Mouse (Mus musculus): ENCODE results near the gene Bcor. TPM values are rescaled to one million over a fixed set of nuclear protein-coding genes. Genes with fewer than 3 reads are reported as not detected.

The Bcor gene
- polyA plus RNA-seq (2012; ENCODE audit: insufficient read depth, insufficient read length, missing spikeins): 6.7 and 7.2 TPM in 2 replicates

GRCm38 (mm10) chrX:12159981-12160656 is at the start of gene Bcor:
Gene Bcor, minus strand, starts transcription at chrX:12160355.
- Histone ChIP-seq H3K4me3 (ENCODE audit: insufficient read depth, low read depth, low read length) (peak within 1 kb of the TSS; percentile 69), H3K27ac (replicated peaks; ENCODE audit: low read depth, low read length) (peak within 1 kb of the TSS; percentile 95), H3K4me1 (ENCODE audit: control insufficient read depth, insufficient read depth, insufficient read length, low read length) (peaks cover 2% of the 10 kb centered on the region; the same call in 1 of the 2 replicates)

- Histone ChIP-seq H3K27ac (replicated peaks; ENCODE audit: low read depth, low read length) (no peak overlapping the region), H3K4me3 (ENCODE audit: insufficient read depth, low read depth, low read length) (no peak overlapping the region)
Measured at GRCm38 (mm10) chrX:12202951-12203350, 42.8 kb upstream of the Bcor start.

GRCm38 (mm10) chrX:12201111-12201510 is 41.0 kb upstream of the Bcor start:
- no peak overlapping the region for H3K27ac ChIP-seq (replicated peaks; ENCODE audit: low read depth, low read length)
- no peaks in the 10 kb centered on the region for H3K4me1 ChIP-seq (ENCODE audit: control insufficient read depth, insufficient read depth, insufficient read length, low read length)
- H3K4me3 ChIP-seq (ENCODE audit: insufficient read depth, low read depth, low read length): no peak overlapping the region

More at GRCm38 (mm10) chrX:12202951-12203350, 42.8 kb upstream of the Bcor start:
- no peaks in the 10 kb centered on the region for H3K4me1 ChIP-seq (ENCODE audit: control insufficient read depth, insufficient read depth, insufficient read length, low read length)

DNA sequence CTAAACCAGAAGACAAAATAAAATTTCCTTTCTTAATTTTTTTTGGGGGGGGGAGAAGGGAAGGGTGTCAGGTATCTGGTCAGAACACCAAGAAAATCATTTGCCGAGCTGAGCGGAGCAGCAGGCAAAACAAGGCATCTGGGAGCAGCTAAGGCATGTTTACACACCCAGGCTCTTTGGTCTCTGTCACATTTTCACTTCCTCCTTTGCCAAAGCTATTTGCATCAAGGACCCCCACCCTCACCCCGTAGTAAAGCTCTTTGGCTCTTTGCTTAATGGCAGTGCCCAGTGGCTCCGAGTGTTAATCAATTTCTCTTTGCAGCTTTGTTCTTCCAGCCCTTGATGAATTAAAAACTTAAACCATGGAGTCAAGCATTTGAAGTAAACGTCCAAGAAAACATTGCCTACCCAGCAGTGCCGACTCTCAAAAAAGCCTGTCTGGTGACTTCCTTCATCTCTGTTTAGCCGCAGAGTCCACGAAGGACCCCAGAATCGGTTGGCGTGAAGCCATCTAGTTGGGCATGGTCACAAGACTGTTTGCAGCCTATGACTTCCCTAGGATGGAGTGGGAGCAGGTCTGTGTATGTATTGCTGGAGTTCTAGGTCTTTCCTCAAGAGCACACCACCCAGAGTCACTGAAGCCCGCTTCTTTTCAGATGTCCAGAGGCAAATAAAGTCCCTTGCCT is 35.2 kb upstream of the Bcor start:
- Histone ChIP-seq H3K4me1 (ENCODE audit: control insufficient read depth, insufficient read depth, insufficient read length, low read length) (no peaks in the 10 kb centered on the region), H3K27ac (replicated peaks; ENCODE audit: low read depth, low read length) (no peak overlapping the region), H3K4me3 (ENCODE audit: insufficient read depth, low read depth, low read length) (no peak overlapping the region)

DNA sequence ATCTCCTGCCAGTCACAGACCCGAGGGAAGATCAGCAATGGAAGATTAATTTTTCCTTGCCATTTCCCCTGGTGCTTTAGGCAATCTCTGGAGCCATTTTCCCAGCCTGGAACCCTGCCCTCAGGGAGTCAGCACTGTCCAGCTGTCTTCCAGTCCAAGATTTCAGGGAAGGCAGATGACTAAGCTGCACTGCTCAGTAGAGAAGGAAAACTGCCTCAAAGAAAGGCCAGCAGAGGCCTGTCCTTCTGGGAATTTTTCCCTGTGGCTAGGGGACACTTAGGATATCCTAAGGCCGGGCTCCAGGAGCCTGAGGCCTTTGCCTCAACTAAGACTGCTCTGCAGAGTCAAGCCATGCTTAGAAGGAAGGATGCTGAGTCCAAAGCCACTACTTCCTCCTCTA is 32.2 kb upstream of the Bcor start:
- H3K4me1 ChIP-seq (ENCODE audit: control insufficient read depth, insufficient read depth, insufficient read length, low read length): no peaks in the 10 kb centered on the region
- H3K4me3 ChIP-seq (ENCODE audit: insufficient read depth, low read depth, low read length): no peak overlapping the region
- no peak overlapping the region for H3K27ac ChIP-seq (replicated peaks; ENCODE audit: low read depth, low read length)

- Histone ChIP-seq H3K4me3 (ENCODE audit: insufficient read depth, low read depth, low read length) (no peak overlapping the region), H3K4me1 (ENCODE audit: control insufficient read depth, insufficient read depth, insufficient read length, low read length) (no peaks in the 10 kb centered on the region), H3K27ac (replicated peaks; ENCODE audit: low read depth, low read length) (no peak overlapping the region)
Measured at GRCm38 (mm10) chrX:12189511-12189910, 29.4 kb upstream of the Bcor start.

DNA sequence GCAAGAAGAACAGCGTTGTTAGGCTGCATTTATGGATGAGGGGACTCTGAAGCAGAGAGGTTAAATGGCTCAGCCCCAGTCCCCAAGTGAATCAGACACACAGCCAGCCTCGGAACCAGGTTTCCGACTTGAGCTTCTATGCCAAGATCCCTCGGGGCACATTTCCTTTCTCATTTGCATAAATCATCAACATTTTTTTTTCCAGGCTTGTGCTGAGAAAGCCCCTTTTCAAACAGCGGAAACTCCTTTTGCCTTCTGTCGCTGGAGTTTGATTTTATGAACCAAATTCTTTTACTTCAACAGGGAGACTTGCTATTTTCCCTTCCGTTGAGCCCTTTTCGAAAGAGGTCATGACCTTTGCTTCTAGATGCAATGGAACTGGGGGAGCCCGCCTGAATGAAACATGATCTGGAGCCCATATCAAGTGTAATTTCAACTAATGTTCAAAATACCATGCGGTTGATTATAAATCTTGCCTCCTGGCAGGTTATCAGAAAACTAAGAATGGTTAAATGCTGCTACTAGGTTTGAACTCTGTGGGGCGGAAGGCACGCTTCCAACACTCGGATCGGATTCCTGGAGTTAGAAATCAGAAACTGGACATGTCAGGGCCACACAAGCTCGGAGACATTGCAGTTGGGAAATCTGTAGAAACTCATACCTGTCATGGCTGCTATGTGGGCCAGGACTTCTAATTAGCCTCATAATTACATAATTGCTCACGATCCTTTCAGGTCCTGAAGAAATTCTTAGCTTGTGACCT is 15.2 kb upstream of the Bcor start:
- peak overlapping the region; percentile 25; the same call in 1 of the 2 replicates for H3K4me3 ChIP-seq (ENCODE audit: insufficient read depth, low read depth, low read length)
- H3K27ac ChIP-seq (replicated peaks; ENCODE audit: low read depth, low read length): no peak overlapping the region
- H3K4me1 ChIP-seq (ENCODE audit: control insufficient read depth, insufficient read depth, insufficient read length, low read length): peaks cover 2% of the 10 kb centered on the region; the same call in 1 of the 2 replicates

- no peak overlapping the region for H3K4me3 ChIP-seq (ENCODE audit: insufficient read depth, low read depth, low read length)
Measured at GRCm38 (mm10) chrX:12170128-12170527, 10.0 kb upstream of the Bcor start.

DNA sequence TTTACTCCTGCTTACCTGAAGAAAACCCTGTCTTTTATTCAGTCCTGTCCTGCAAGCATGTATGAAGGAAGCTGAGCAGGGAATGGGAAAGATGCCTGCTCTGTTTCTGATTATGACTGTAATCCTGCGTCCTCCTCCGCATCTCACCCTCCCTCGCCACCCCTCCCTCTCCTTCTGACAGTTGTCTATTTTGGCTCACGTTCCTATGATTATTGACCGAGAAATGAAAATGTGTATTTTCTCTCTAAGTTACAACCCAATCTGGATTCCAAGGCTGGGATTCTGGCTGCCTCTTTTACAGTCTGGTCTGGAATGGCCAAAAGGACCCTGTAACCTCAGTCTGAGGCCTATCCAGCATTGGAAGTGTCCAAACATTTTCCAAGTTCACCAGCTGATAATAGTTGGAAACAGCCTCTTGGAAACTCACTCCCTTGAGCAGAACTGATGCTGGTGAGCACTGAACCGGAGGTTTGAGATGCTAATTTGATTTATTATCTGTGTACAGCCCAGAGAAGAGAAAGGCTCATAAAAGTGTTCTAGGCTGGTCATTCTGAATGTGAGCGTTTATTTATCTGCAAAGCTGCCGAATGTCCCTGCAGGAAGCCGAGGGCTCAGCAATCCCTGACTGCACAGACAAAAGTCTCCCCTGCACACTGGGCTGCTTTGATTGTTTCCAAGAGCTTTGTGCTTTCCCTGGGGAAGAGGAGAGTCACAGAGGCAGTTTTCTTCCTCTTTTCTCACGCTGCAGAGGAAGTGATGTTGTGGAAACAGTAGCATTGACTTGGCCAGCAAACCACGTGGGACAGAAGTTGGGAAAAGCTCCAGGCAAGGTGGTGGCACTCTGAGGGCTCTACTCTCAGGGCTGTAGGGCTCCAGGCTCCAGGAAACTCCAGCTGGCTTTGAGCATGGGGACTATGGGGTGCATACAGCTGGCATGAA is 4.7 kb upstream of the Bcor start:
- H3K4me3 ChIP-seq (ENCODE audit: insufficient read depth, low read depth, low read length): no peak overlapping the region
- peak overlapping the region; percentile 76 for H3K27ac ChIP-seq (replicated peaks; ENCODE audit: low read depth, low read length)
- H3K4me1 ChIP-seq (ENCODE audit: control insufficient read depth, insufficient read depth, insufficient read length, low read length): 0 out of 2 replicates have a peak, but pooled peaks cover 3% of the 10 kb centered on the region

More at GRCm38 (mm10) chrX:12170128-12170527, 10.0 kb upstream of the Bcor start:
- peaks cover 4% of the 10 kb centered on the region; the same call in 1 of the 2 replicates for H3K4me1 ChIP-seq (ENCODE audit: control insufficient read depth, insufficient read depth, insufficient read length, low read length)
- no peak overlapping the region for H3K27ac ChIP-seq (replicated peaks; ENCODE audit: low read depth, low read length)

DNA sequence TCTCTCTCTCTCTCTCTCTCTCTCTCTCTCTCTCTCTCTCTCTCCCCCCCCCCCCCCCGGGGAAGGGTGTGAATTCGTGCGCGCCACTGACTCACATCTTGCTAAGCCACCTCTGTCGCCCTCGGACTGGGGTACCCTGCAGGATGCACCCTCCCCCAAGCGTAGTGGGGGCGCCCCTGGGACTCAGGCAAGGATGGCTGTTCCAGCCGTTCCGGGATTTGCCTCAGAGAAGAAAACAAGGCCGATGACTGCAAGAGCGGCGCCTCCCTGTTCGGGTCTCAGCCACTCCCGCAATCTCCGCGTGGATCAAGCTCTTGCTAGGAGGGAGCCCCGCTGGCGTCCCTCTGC is 647 bp downstream of the Bcor start:
- Histone ChIP-seq H3K27ac (replicated peaks; ENCODE audit: low read depth, low read length) (peak overlapping the region; percentile 87), H3K4me1 (ENCODE audit: control insufficient read depth, insufficient read depth, insufficient read length, low read length) (peaks cover 2% of the 10 kb centered on the region; the same call in 1 of the 2 replicates)

DNA sequence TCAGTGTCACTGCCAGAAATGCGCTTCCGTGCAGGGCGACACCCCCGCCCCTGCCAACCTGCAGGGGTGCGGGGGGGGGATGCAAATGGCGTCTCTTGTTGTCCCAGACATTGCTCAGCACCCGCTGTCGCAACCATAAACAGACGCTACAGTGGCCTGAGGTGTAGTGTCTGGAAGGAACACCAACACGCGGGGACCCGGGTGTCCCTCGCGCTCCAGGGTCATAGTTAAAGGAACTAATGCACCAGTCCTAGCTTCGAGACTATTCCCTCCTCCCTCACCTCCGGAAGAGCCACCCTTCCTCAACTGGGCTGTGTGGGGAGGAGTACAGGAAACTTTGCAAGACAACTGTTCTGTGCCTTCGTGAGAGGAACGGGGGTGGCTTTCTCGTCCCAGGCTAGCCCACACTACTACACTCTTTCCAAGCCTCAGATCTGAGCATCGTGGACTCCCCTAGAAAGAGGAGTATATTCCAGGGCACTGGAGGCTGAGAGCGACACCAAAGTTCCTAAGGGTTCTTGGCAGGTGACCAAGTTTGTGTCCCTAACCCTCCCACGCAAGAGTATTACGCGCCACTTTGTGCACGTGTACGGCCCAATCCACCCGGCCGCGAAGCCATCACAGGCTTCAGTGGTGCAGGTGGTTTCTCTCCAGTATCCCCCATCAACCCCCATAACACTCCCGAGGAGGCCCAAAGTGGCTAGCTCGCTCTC is 1.2 kb downstream of the Bcor start:
- H3K4me3 ChIP-seq (ENCODE audit: insufficient read depth, low read depth, low read length): peak overlapping the region; percentile 69
- peaks cover 2% of the 10 kb centered on the region; the same call in 1 of the 2 replicates for H3K4me1 ChIP-seq (ENCODE audit: control insufficient read depth, insufficient read depth, insufficient read length, low read length)
- H3K27ac ChIP-seq (replicated peaks; ENCODE audit: low read depth, low read length): peak overlapping the region; percentile 87

More for the DNA sequence above, 647 bp downstream of the Bcor start:
- H3K4me3 ChIP-seq (ENCODE audit: insufficient read depth, low read depth, low read length): peak overlapping the region; percentile 69

GRCm38 (mm10) chrX:12158244-12158820 is 1.8 kb downstream of the Bcor start:
- peaks cover 2% of the 10 kb centered on the region; the same call in 1 of the 2 replicates for H3K4me1 ChIP-seq (ENCODE audit: control insufficient read depth, insufficient read depth, insufficient read length, low read length)
- H3K27ac ChIP-seq (replicated peaks; ENCODE audit: low read depth, low read length): peak overlapping the region; percentile 87
- peak overlapping the region; percentile 69 for H3K4me3 ChIP-seq (ENCODE audit: insufficient read depth, low read depth, low read length)

GRCm38 (mm10) chrX:12157331-12157930 is 2.7 kb downstream of the Bcor start:
- Histone ChIP-seq H3K27ac (replicated peaks; ENCODE audit: low read depth, low read length) (no peak overlapping the region), H3K4me1 (ENCODE audit: control insufficient read depth, insufficient read depth, insufficient read length, low read length) (peaks cover 2% of the 10 kb centered on the region; the same call in 1 of the 2 replicates), H3K4me3 (ENCODE audit: insufficient read depth, low read depth, low read length) (no peak overlapping the region; the same call in 1 of the 2 replicates)

All from brown adipose tissue, adult 24 weeks (tissue).